ENCODE assay signal across 19 mouse cellular contexts in genomic region chr4:133536081-133536480, GRCm38 (mm10). TPM values are rescaled to one million over a fixed set of nuclear protein-coding genes. Genes with fewer than 3 reads are reported as not detected.
"Had no signal": no experiment of that assay in that cellular context is flagged by ENCODE, and none has a peak within 500 bp of the region (broad histone marks: within the 10 kb centered on the region; RNA-seq: fewer than 3 reads in every experiment).

No protein-coding gene starts in this region.

- ATAC-seq: liver, embryonic 12.5 days; midbrain, embryonic 15.5 days had no signal

- DNase-seq: left cerebral cortex, postnatal 4 days; lung, embryonic 14.5 days; lung, postnatal 10 days; lung, postnatal 4 days; right cerebral cortex, postnatal 14 days; thymus, postnatal 4 days had no signal

- H3K9ac ChIP-seq: hindbrain, embryonic 15.5 days; limb, embryonic 13.5 days; liver, embryonic 12.5 days; lung, embryonic 14.5 days; midbrain, embryonic 15.5 days; neural tube, embryonic 13.5 days had no signal

- H3K4me1 ChIP-seq: hindbrain, embryonic 15.5 days; limb, embryonic 13.5 days; midbrain, embryonic 15.5 days; neural tube, embryonic 13.5 days had no signal

- H3K27ac ChIP-seq: hindbrain, embryonic 15.5 days; limb, embryonic 13.5 days; liver, embryonic 12.5 days; midbrain, embryonic 15.5 days; neural tube, embryonic 13.5 days; stomach, postnatal 0 days had no signal

- H3K4me3 ChIP-seq: hindbrain, embryonic 15.5 days; limb, embryonic 13.5 days; liver, embryonic 12.5 days; megakaryocyte, embryonic 14.5 days; midbrain, embryonic 15.5 days; neural tube, embryonic 13.5 days had no signal

- H3K4me2 ChIP-seq: hindbrain, embryonic 15.5 days; limb, embryonic 13.5 days; liver, embryonic 12.5 days; lung, embryonic 14.5 days; midbrain, embryonic 11.5 days; midbrain, embryonic 15.5 days; neural tube, embryonic 13.5 days had no signal

- H3K27me3 ChIP-seq: hindbrain, embryonic 15.5 days; limb, embryonic 13.5 days; liver, embryonic 12.5 days; megakaryocyte, embryonic 14.5 days; midbrain, embryonic 15.5 days; neural tube, embryonic 13.5 days had no signal

- H3K9me3 ChIP-seq: hindbrain, embryonic 15.5 days; limb, embryonic 13.5 days; liver, embryonic 12.5 days; megakaryocyte, embryonic 14.5 days; midbrain, embryonic 15.5 days; neural tube, embryonic 13.5 days had no signal

RNA-seq across cellular contexts. Expression of gene Nr0b2, which starts 17.1 kb away (rescaled TPM):
- total RNA-seq: layer of hippocampus, adult 8-10 months; layer of hippocampus, postnatal 14 days; left cerebral cortex, adult 18-20 months; left cerebral cortex, postnatal 10 days; left cerebral cortex, postnatal 4 days had no signal
- polyA plus RNA-seq: hindbrain, embryonic 15.5 days; lung, embryonic 14.5 days; midbrain, embryonic 11.5 days; midbrain, embryonic 15.5 days; neural tube, embryonic 13.5 days had no signal

RNA-seq across cellular contexts. Expression of gene Kdf1, which starts 17.3 kb away (rescaled TPM):
- total RNA-seq: layer of hippocampus, postnatal 14 days had no signal

RNA-seq across cellular contexts. Expression of gene Trnp1, which starts 37.7 kb away (rescaled TPM):
- polyA plus RNA-seq: liver, embryonic 16.5 days had no signal
